Comparison of ENCODE assay signal across 8 mouse cellular contexts in genomic region chrX:153832606-153833005, GRCm38 (mm10). TPM values are rescaled to one million over a fixed set of nuclear protein-coding genes. Genes with fewer than 3 reads are reported as not detected.
DNase-seq lines count a peak whose midpoint lies in the region; ATAC-seq lines count a peak whose summit lies in the region.

No protein-coding gene starts in this region.

- H3K9me3 ChIP-seq in kidney, embryonic 14.5 days (ENCODE audit: control insufficient read depth, low read length): no peaks in the 10 kb centered on the region
- H3K9me3 ChIP-seq in embryonic facial prominence, embryonic 15.5 days (replicated peaks): no peaks in the 10 kb centered on the region
- no peaks in the 10 kb centered on the region for H3K9me3 ChIP-seq in limb, embryonic 12.5 days

- 32% methylated on average over 14 of the region's 14 CpGs for WGBS in kidney, embryonic 14.5 days
- 13% methylated on average over 14 of the region's 14 CpGs for WGBS in embryonic facial prominence, embryonic 15.5 days
- 23% methylated on average over 14 of the region's 14 CpGs for WGBS in limb, embryonic 12.5 days

- no peaks in the 10 kb centered on the region for H3K36me3 ChIP-seq in kidney, embryonic 14.5 days (ENCODE audit: control insufficient read depth, insufficient read depth, low read length)
- H3K36me3 ChIP-seq in embryonic facial prominence, embryonic 15.5 days: no peaks in the 10 kb centered on the region
- H3K36me3 ChIP-seq in limb, embryonic 12.5 days: no peaks in the 10 kb centered on the region
- no peaks in the 10 kb centered on the region for H3K36me3 ChIP-seq in splenic B cell, adult 2 months (ENCODE audit: control insufficient read depth, insufficient read depth, low read length, poor library complexity, severe bottlenecking)

- DNase-seq in kidney, adult 8-10 months: no peak
- peak; percentile 1 for DNase-seq in WW6 (ENCODE audit: low read depth, low spot score)
- DNase-seq in splenic B cell, adult 2 months (ENCODE audit: low read depth, low spot score): peak; percentile 0
- DNase-seq in embryo, embryonic 10 days (ENCODE audit: low spot score): no peak
- no peak for DNase-seq in urinary bladder, postnatal 36 days (ENCODE audit: low spot score in 2 of 2)

- H3K27ac ChIP-seq in kidney, embryonic 14.5 days (ENCODE audit: low read depth, low read length): no peak overlapping the region
- peak overlapping the region; percentile 85 for H3K27ac ChIP-seq in embryonic facial prominence, embryonic 15.5 days (replicated peaks)
- H3K27ac ChIP-seq in limb, embryonic 12.5 days: peak overlapping the region; percentile 85

- peak overlapping the region; percentile 49 for H3K4me3 ChIP-seq in kidney, embryonic 14.5 days (ENCODE audit: low read length)
- H3K4me3 ChIP-seq in embryonic facial prominence, embryonic 15.5 days (replicated peaks): peak overlapping the region; percentile 56
- H3K4me3 ChIP-seq in limb, embryonic 12.5 days (replicated peaks): peak overlapping the region; percentile 50

- no peaks in the 10 kb centered on the region for H3K27me3 ChIP-seq in kidney, embryonic 14.5 days (ENCODE audit: control insufficient read depth, insufficient read depth, low read length)
- H3K27me3 ChIP-seq in embryonic facial prominence, embryonic 15.5 days: no peaks in the 10 kb centered on the region
- peaks cover 4% of the 10 kb centered on the region; the same call in 1 of the 2 replicates for H3K27me3 ChIP-seq in limb, embryonic 12.5 days
- H3K27me3 ChIP-seq in splenic B cell, adult 2 months (ENCODE audit: control insufficient read depth, insufficient read depth, low read length, poor library complexity, severe bottlenecking): no peaks in the 10 kb centered on the region; the same call in 1 of the 2 replicates

- H3K4me1 ChIP-seq in kidney, embryonic 14.5 days (ENCODE audit: control insufficient read depth, insufficient read depth, low read length): no peaks in the 10 kb centered on the region
- H3K4me1 ChIP-seq in embryonic facial prominence, embryonic 15.5 days: no peaks in the 10 kb centered on the region
- H3K4me1 ChIP-seq in limb, embryonic 12.5 days (replicated peaks): no peaks in the 10 kb centered on the region

- H3K9ac ChIP-seq in kidney, embryonic 14.5 days (ENCODE audit: low read depth, low read length): peak overlapping the region; percentile 40; the same call in 1 of the 2 replicates
- 0 out of 2 replicates have a peak overlapping the region, but pooled peaks have one; percentile 24 for H3K9ac ChIP-seq in embryonic facial prominence, embryonic 15.5 days
- peak overlapping the region; percentile 52; the same call in 1 of the 2 replicates for H3K9ac ChIP-seq in limb, embryonic 12.5 days (replicated peaks)

- peak overlapping the region; percentile 51 for H3K4me2 ChIP-seq in kidney, embryonic 14.5 days (replicated peaks; ENCODE audit: low read depth, low read length)
- peak overlapping the region; percentile 51 for H3K4me2 ChIP-seq in embryonic facial prominence, embryonic 15.5 days (replicated peaks)
- peak overlapping the region; percentile 56 for H3K4me2 ChIP-seq in limb, embryonic 12.5 days

- peak; percentile 56 for ATAC-seq in kidney, embryonic 14.5 days (ENCODE audit: low FRiP score, low TSS enrichment)
- ATAC-seq in embryonic facial prominence, embryonic 15.5 days (ENCODE audit: insufficient number of reproducible peaks, low FRiP score, low TSS enrichment, low read depth): no peak
- no peak for ATAC-seq in limb, embryonic 12.5 days (ENCODE audit: insufficient number of reproducible peaks, insufficient read depth, low FRiP score, low TSS enrichment, low read depth)

RNA-seq across cellular contexts. Expression of gene Spin2c, which starts 0.6 kb away (rescaled TPM):
- 14.8 and 19.6 TPM in 2 replicates for polyA plus RNA-seq in kidney, embryonic 14.5 days (2014; fragmentation: Nextera tagmentation; extraction: Ambion mirVana)
- 20.5 and 21.8 TPM in 2 replicates for polyA plus RNA-seq in embryonic facial prominence, embryonic 15.5 days (2015; fragmentation: Nextera tagmentation; extraction: Ambion mirVana)
- 32.8 and 36.1 TPM in 2 replicates for polyA plus RNA-seq in limb, embryonic 12.5 days (2016; fragmentation: Nextera tagmentation; extraction: Ambion mirVana)

Comparison
In these comparisons a context has a peak if more than half of its experiments do, and no peak if none do; other contexts are left out.
1. DNase-seq: peak in WW6 (single experiment) and splenic B cell, adult 2 months (single experiment); none in kidney, adult 8-10 months (0 of 2), embryo, embryonic 10 days (single experiment) and urinary bladder, postnatal 36 days (0 of 2).
2. Peak in every context shown above with its lines, with median percentiles within 50 percentile points of each other: H3K4me2 ChIP-seq, H3K4me3 ChIP-seq and H3K9ac ChIP-seq.